Mouse (Mus musculus) olfactory bulb, adult 2 months (tissue): ENCODE data around the gene Trim14. TPM values are rescaled to one million over a fixed set of nuclear protein-coding genes. Genes with fewer than 3 reads are reported as not detected.
A peak's percentile ranks its signal among the peaks of the same experiment; 100 is the strongest.

Experiments
- H3K27ac ChIP-seq: fragments of 200-500 bp; 2 replicates; pipeline ENCODE4 v1.5.1; 2012; ENCODE audit warnings: low read depth, low read length; ENCODE audit not compliant: insufficient read depth
- H3K4me1 ChIP-seq: fragments of 200-500 bp; 2 replicates; pipeline ENCODE4 v1.6.1; 2012; ENCODE audit warnings: low read length; ENCODE audit not compliant: control insufficient read depth, insufficient read depth
- H3K4me3 ChIP-seq: fragments of 200-500 bp; 2 replicates; pipeline ENCODE4 v1.5.1; 2012; ENCODE audit warnings: mild to moderate bottlenecking, low read depth, low read length, moderate library complexity; ENCODE audit not compliant: insufficient read depth
- CTCF ChIP-seq: fragments of 200-500 bp; IDR thresholded peaks from 2 replicates; pipeline ENCODE4 v1.5.1; 2012; ENCODE audit warnings: low read depth, mild to moderate bottlenecking, low read length, moderate library complexity; ENCODE audit not compliant: insufficient read depth
- POLR2A ChIP-seq: fragments of 200-500 bp; IDR thresholded peaks from 2 replicates; pipeline ENCODE4 v1.6.1; 2012; ENCODE audit warnings: mild to moderate bottlenecking, low read depth, low read length, moderate library complexity; ENCODE audit not compliant: insufficient read depth
- WGBS: fragments of 180-500 bp; shearing (Covaris S2); methylation state at CpG from one replicate; pipeline ENCODE4 v1.1.7; 2018; 5-methylcytosine and 5-hydroxymethylcytosine counted together
- polyA plus RNA-seq: library from polyadenylated mRNA; stranded (reverse); fragments of >200 nt; gene quantifications from 2 replicates; pipeline ENCODE4 v1.2.4, GENCODE M21; 2012; ENCODE audit warnings: low replicate concordance; ENCODE audit not compliant: missing spikeins, insufficient read depth, insufficient read length

The Trim14 gene
- polyA plus RNA-seq, 1 experiment = not detected

GRCm38 (mm10) chr4:46451758-46452480, 84.0 kb downstream of the Trim14 start:
- Histone ChIP-seq H3K27ac (peak overlapping the region; percentile 89), H3K4me3 (peak overlapping the region; percentile 92), H3K4me1 (peaks cover 9% of the 10 kb centered on the region)
- TF ChIP-seq POLR2A (peak; percentile 42; the same call in 1 of the 2 replicates), CTCF (no peak)
- under 1% methylated on average over 98 of the region's 111 CpGs for WGBS

DNA sequence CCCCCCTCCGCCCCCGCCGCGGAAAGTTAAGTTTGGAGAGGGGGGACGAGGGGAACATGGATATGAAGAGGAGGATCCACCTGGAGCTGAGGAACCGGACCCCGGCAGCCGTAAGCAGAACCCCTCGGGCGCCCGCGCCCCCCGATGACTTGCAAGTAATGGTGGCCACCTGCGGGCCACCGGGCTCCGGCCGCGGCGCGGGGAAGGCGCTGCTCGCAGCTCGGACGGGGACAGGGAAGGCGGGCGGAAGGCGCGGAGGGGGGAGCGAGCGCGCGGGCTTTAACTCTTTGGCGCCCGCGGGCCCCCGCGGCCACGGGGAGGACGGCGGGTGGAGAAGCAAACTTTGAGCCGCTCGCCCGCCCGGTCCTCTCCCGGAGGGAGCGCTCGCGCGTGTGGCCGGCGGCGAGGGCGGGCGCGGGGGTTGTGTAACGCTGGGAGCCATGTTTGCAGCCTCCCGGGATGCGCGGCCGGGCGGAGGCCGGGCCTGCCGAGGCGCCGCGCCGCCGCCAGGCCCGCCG, 84.6 kb downstream of the Trim14 start:
- TF ChIP-seq CTCF (no peak), POLR2A (no peak)
- peaks cover 9% of the 10 kb centered on the region for H3K4me1 ChIP-seq
- WGBS = 1% methylated on average over 65 of the region's 70 CpGs
- peak overlapping the region; percentile 89 for H3K27ac ChIP-seq
- peak overlapping the region; percentile 92 for H3K4me3 ChIP-seq

DNA sequence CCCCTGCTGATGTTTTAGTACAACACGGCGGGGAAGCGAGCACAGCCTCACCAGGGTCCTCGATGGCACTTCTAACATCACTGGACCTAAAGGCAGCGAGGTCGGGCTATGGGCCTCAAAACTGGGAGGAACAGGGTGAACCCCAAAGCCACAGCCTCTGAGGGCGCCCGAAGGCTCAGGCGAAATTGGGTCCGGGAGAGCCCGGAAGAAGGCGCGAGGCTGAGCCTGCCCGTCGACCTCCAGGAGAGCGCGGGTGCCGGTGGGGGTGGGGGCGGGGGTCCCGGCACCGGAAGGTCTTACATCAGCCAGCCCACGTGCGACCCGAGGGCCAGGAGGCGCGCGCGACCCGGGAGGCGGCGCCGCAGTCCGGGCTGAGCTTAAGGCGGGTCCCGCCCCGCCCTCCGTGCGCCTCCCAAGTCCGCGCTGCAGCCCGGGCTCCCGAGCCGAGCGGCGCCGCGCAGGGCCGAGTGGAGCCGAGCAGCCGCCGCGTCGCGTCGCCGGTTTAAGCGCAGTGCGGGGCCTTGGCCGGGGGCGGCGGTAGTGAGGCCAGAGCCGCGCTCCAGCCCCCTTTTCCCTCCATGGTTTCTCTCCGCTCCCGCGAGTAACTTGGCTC, 85.3 kb downstream of the Trim14 start, which contains the start of gene Anp32b:
TSS of gene Anp32b (plus strand) at position 384 of the 613 bp plus-strand sequence.
- TF ChIP-seq CTCF = peak; percentile 44; the same call in 1 of the 2 replicates
- TF ChIP-seq POLR2A = 0 out of 2 replicates have a peak, but pooled peaks have one; percentile 29
- Histone ChIP-seq H3K4me1 (peaks cover 9% of the 10 kb centered on the region), H3K4me3 (peak within 1 kb of the TSS; percentile 92), H3K27ac (peak within 1 kb of the TSS; percentile 89)
- WGBS = 0% methylated on average over 64 of the region's 66 CpGs

DNA sequence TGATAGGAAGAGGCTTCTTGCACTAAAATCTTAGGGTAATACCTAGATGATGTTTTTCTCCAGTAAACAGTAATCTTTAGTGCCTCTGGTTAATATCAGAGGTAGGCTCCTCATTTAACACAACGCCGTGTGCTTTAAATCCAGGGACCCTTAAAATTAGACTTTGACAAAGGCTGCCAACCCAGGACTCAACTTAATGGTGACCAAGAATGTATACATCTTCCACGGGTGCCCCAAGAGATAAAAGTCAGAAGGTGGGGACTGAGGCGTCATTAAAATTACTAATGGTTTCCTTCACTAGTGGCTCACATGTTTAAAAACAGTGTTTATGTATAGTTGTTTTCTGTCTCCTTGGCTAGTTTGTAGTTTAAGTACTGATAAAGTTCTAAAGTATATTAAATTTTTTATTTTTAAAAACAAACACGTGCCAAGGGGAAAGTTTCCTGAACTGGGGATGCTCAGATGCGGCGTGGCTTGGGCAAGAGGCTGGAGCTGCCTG, 85.9 kb downstream of the Trim14 start:
- H3K27ac ChIP-seq = peak overlapping the region; percentile 68; the same call in 1 of the 2 replicates
- peak overlapping the region; percentile 92 for H3K4me3 ChIP-seq
- WGBS = 36% methylated on average over 7 of the region's 7 CpGs
- peaks cover 9% of the 10 kb centered on the region for H3K4me1 ChIP-seq
- TF ChIP-seq CTCF = no peak
- no peak for TF ChIP-seq POLR2A

DNA sequence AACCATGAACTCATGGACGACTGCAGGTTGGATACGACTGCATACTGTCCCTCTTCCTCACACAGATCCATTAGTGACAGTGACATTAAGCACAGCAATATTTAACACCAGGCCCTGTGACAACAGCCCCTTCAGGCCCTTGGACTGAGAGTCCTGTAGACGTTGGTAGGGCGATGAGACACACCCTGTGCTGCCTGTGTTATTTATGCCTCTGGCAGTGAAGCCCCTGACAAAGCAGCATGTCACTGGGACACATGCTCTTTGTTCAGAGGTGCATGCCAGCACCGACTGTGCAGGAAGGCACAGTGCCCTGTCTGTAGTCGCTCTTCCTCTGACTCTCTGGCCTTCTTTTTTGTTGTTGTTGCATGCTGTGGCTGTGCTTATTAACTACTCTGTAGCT, 87.1 kb downstream of the Trim14 start:
- no peak for TF ChIP-seq CTCF
- no peak for TF ChIP-seq POLR2A
- 50% methylated on average over 6 of the region's 6 CpGs for WGBS
- no peak overlapping the region for H3K4me3 ChIP-seq
- no peak overlapping the region for H3K27ac ChIP-seq
- peaks cover 9% of the 10 kb centered on the region for H3K4me1 ChIP-seq

DNA sequence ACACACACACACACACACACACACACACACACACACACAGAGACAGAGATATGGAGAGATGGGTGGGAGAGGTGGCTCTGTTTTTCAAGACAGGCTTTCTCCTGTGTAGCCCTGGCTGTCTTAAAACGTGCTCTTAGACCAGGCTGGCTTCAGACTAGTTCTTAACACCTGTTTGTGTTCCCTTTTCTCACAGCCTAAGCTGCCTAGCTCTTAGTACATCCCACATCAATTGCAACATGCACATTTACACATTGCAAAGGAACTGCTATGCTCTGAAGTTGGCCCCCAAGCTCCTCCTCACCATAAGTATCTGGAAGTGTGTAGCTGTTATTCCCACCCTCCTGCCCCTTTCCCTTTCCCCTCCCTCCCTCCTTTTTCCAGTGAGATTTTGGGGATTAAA, 88.5 kb downstream of the Trim14 start:
- WGBS = 57% methylated on average over 1 of the region's 1 CpGs
- Histone ChIP-seq H3K27ac (no peak overlapping the region), H3K4me3 (no peak overlapping the region), H3K4me1 (peaks cover 5% of the 10 kb centered on the region)
- TF ChIP-seq CTCF = no peak
- no peak for TF ChIP-seq POLR2A

DNA sequence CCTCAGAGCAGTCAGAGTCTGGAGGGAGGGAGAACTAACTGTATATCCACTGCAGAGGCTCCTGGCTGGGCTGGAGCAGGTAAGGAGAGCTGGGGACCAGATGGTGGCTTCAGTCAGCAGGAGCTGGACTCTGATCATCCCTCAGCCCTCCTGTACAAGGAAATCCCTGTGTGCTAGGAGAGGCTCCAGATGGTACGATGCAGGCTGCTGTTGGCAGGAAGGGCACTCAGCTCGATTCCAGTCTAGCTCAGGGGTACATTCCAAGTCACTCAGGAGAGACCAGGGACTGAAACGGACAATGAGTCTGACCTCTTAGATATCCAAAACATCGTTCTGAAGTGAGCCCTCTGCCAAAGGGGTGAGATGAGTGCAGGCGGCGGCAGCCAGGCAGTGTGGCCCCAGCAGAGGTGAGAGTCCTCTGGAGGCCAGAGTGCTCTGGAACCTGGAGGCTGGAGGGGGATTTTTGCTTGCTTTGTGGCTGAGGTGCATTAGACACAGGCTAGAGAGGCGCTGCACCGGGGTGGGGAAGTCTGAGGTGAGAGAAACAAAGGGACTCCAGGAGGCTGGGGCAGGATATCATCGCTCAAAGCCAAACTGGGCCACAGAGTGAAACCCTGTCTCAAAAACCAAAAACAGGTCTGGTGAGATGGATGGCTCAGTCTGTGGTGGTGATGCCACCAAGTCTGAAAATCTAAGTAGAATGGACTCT, 90.5 kb downstream of the Trim14 start:
- no peak overlapping the region for H3K27ac ChIP-seq

More for the DNA sequence above, 90.5 kb downstream of the Trim14 start:
- WGBS = 55% methylated on average over 9 of the region's 9 CpGs
- Histone ChIP-seq H3K4me3 (no peak overlapping the region), H3K4me1 (peaks cover 1% of the 10 kb centered on the region)
- TF ChIP-seq CTCF = no peak
- no peak for TF ChIP-seq POLR2A

Other genes with a start within 250 kb of the Trim14 start
- not detected in 2 replicates for gene Foxe1, start 192.5 kb downstream of the Trim14 start, polyA plus RNA-seq
- not detected in 2 replicates for gene Trmo, start 146.7 kb downstream of the Trim14 start, polyA plus RNA-seq
- gene Hemgn, start 122.6 kb downstream of the Trim14 start, polyA plus RNA-seq = not detected in 2 replicates
- gene Anp32b, start 85.2 kb downstream of the Trim14 start, polyA plus RNA-seq = not detected in 2 replicates
- not detected in 2 replicates for gene Nans, start 46.9 kb downstream of the Trim14 start, polyA plus RNA-seq
- gene Coro2a, start 66.1 kb upstream of the Trim14 start, polyA plus RNA-seq = not detected in 2 replicates
- gene Tbc1d2, start 114.1 kb upstream of the Trim14 start, polyA plus RNA-seq = not detected in 2 replicates